Mouse (Mus musculus): ENCODE data around the gene Olfr1378. TPM values are rescaled to one million over a fixed set of nuclear protein-coding genes. Genes with fewer than 3 reads are reported as not detected.

Gene Olfr1378
- 0.53 TPM in 1 of 3 replicates, not detected in the others for total RNA-seq (2017)

DNA sequence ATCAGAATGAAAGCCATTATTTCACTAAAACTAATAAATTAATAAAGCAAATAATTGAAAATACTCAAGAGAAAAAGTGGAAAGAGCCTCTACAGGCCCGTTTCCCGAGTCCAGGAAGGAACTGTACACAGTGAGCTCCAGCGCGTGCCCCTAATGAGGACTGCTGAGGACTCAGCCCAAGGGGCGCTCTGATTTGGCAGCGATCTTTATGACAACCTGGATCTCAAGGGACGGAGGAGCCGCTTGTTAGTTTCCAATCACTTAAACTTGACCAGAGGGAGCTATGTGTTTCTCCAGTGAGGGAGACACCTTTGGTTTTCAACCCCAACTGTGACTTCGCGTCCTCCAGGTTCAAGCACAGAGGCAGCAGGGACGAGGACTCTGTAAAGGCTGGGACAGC lies at the start of gene Olfr1378:
TSS of gene Olfr1378 (plus strand) at position 301 of the 400 bp plus-strand sequence.
- no peak for ATAC-seq (replicated peaks; ENCODE audit: insufficient number of reproducible peaks, low FRiP score, low TSS enrichment, poor library complexity, severe bottlenecking)

DNA sequence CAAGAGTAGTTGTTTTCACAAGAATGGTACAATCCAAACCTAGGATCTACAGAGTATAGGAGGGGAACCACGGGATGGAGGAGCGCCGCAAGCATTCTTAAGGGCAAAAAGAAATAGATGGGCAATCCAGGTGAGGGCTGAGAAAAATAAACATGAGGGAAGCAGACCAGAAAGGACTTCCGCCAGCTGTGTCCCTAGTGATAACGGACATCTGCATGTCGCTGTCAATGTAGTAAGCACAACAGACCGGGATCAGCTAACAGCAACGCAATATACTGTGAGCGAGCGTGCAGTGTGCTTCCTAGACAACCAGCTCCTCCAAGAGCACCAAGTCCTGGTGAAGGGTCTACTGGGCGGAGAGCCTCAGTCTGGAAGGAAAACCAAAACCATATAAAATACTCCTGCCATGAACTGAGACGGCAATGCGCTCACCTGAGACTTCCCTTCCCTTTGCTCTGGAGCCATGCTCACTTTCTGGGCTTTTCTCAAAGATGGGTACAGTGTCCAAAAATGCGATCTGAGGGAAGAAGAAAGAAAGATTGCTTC lies 35.8 kb upstream of the Olfr1378 start:
- ATAC-seq (replicated peaks; ENCODE audit: insufficient number of reproducible peaks, low FRiP score, low TSS enrichment, poor library complexity, severe bottlenecking), result no peak

DNA sequence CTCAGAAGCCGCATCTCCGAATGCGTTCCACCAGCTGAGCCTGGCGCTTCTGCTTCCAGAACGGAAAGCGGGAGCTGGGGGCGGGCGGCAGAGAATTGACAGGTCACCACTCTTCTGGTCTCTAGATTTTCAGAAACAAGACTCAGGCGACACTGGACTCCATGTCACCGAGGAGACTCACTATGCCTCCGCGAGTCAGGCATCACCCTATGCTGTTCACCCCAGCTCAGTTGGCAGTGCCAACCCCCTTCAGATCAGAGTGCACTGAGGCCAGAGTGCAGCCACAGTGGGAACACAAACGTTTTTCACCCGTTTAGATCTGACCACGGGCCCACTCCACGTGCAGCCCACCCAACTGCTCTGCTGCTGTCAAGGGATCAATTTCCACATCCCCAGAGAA lies 35.3 kb upstream of the Olfr1378 start:
- 0 out of 2 replicates have a peak, but pooled peaks have one; percentile 9 for ATAC-seq (replicated peaks; ENCODE audit: insufficient number of reproducible peaks, low FRiP score, low TSS enrichment, poor library complexity, severe bottlenecking)

DNA sequence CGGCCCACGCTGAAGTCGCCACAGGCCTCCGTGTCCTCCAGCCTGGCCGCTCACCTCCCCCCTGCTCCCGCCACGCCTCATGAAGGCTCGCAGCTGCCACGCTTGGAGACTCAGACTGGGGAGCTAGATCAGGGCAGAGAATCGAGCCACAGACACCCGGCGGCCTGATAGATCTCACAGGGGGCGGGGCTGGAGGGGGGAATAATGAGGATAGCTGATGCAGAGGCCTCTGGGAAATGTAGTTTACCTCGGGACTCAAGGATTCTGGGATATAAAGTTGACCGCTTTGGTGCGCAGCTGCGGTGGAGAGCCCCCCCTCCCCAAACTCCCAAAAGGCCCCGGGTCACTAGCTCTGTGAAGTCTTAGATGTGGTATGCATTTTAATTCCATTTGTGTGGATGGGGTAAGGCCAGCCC lies 34.9 kb upstream of the Olfr1378 start, which contains the start of gene Zfp354b:
TSS of gene Zfp354b (minus strand) at position 183 of the 416 bp plus-strand sequence.
- no peak for ATAC-seq (replicated peaks; ENCODE audit: insufficient number of reproducible peaks, low FRiP score, low TSS enrichment, poor library complexity, severe bottlenecking)

DNA sequence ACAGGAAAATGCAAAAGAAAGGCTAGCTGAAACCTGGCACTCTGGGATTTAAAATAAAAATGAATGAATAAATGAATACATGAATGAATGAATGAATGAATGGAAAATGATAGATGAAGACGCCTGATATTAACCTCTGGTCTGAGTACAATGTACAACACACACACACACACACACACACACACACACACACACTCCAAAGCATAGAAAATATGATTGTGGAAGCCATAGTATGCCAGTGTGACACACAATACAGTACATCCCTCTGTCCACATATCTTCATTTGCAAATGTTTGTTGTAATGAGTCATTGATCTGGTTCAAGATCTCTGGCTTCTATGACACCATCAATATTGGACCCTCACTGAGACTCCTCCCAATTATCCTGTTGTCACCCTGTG lies 34.3 kb upstream of the Olfr1378 start:
- no peak for ATAC-seq (replicated peaks; ENCODE audit: insufficient number of reproducible peaks, low FRiP score, low TSS enrichment, poor library complexity, severe bottlenecking)

DNA sequence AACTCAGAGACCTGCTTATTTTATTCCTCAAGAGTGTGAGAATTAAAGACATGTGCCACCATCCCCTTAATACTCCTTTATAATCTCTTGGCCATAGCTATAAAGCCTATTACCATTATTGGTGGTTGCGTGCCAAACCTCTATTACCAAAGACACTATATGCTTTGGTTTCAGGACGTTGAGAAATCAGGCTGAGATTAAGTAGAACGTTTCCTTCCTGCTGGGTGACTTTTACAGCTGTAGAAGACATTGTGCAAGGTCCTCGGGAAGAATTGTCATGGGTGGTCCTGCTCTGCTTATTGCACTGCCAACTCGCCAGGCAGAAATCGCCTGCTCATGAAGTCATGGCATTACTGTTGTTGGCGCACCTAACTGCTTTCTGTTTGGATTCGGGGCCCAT lies 27.9 kb upstream of the Olfr1378 start:
- ATAC-seq (replicated peaks; ENCODE audit: insufficient number of reproducible peaks, low FRiP score, low TSS enrichment, poor library complexity, severe bottlenecking), result no peak

DNA sequence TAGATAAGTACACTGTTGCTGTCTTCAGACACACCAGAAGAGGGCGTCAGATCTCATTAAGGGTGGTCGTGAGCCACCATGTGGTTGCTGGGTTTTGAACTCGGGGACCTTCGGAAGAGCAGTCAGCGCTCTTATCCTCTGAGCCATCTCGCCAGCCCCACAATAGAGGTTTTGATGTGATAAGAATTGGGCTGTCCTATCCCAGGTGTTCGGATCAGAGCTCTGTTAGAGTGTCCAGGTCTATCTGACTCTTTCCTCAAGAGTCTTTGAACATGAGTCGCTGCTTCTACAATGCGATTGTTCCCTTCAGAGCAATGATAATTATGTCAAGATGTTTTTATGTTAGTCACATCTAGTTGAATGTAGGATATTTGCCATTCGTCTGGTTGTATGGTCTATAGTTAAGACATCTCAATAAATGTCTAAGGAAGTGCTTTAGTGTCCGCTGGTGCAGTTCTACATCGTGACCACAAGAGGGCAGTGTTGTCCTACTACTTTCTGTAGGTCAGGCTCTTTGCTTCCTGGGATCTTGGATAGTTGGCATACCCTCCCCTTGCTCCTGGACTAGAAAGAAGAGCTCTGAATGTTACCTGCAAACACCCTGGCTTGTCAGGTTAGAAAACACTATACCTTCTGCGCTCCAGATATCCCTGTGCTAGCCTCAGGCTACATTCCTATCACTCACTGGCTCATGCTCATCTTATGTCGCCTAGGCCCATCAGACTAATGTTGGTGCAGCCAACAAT lies 26.5 kb upstream of the Olfr1378 start:
- no peak for ATAC-seq (replicated peaks; ENCODE audit: insufficient number of reproducible peaks, low FRiP score, low TSS enrichment, poor library complexity, severe bottlenecking)

DNA sequence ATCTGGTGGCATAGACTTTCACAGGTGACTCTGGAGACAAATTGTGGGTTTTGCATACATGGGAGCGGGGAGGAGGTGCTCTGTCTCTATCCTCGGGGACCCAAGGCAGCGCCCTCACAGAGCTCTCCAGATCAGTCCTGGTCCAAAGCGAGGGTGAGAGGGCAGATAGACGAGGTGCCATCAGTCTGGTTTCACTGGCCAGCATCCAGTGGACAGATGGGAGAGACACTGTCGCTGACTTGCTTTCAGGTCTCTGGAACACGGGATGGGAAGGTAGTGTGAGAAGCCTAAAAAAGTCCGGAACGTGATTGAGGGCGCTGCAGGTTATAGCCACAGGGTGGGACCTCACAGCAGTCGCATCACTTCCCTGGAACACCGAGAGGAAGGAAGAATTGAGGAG lies 23.9 kb upstream of the Olfr1378 start:
- ATAC-seq (replicated peaks; ENCODE audit: insufficient number of reproducible peaks, low FRiP score, low TSS enrichment, poor library complexity, severe bottlenecking), result no peak

DNA sequence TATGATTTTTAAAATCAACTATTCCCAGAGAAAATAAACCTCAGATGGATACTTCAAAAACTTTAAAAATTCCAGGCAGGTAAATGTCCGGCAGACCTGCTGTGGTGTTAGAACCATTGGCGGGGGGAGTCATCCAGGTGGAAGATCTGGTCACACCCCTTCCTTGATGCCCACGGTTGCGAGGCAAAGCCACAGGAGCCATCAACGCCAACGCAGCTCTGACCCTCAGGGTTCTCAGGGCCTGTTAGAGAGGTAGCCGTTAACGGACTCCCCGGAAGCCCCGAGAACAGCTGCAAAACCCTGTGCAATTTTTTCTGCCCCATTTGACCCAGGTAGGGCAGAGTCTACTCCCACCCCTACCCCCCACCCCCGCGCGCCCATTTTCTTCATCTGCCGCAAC lies 22.8 kb upstream of the Olfr1378 start, which contains the start of gene 4933414I15Rik:
TSS of gene 4933414I15Rik (minus strand) at position 260 of the 400 bp plus-strand sequence.
- ATAC-seq (replicated peaks; ENCODE audit: insufficient number of reproducible peaks, low FRiP score, low TSS enrichment, poor library complexity, severe bottlenecking), result no peak

DNA sequence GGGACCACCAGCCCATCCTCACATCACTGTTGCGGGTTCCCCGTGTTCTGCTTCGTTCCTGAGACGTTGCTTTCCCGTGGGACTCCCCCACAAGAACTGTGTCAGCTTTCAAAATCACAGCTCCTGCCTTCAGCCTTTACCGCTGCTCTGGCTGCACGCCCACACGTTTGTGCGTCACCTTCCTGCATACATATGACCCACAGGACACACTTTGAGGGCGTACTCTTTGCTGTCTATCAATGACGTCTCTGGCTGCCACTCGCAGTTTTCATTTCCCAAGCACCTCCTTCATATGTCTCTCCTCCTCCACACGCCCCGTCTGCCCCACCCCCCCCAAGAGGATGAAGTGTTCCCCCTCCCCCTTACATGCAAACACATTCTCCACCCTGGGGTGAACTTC lies 14.0 kb upstream of the Olfr1378 start:
- no peak for ATAC-seq (replicated peaks; ENCODE audit: insufficient number of reproducible peaks, low FRiP score, low TSS enrichment, poor library complexity, severe bottlenecking)

DNA sequence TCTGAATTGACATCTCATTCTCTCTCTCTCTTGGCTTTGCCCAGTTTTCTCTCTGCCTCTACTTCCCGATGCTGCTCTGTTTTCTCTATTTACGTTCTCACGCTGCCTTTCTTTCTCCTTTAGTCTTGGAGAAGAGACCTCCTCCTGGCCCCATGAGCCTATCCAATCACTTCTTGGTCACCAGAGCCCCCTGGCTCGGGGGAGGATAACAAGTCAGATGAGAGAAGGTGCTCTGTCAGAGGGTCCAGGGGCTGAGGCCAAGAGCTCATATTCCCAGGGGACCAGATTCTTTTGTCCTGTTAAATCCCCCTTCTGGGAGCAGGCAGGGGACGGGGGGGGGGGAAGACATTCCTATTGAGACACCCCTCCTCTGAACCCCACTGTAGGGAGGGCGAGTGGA lies 12.7 kb upstream of the Olfr1378 start, which contains the start of gene Prop1:
TSS of gene Prop1 (minus strand) at position 101 of the 400 bp plus-strand sequence.
- ATAC-seq (replicated peaks; ENCODE audit: insufficient number of reproducible peaks, low FRiP score, low TSS enrichment, poor library complexity, severe bottlenecking), result no peak

DNA sequence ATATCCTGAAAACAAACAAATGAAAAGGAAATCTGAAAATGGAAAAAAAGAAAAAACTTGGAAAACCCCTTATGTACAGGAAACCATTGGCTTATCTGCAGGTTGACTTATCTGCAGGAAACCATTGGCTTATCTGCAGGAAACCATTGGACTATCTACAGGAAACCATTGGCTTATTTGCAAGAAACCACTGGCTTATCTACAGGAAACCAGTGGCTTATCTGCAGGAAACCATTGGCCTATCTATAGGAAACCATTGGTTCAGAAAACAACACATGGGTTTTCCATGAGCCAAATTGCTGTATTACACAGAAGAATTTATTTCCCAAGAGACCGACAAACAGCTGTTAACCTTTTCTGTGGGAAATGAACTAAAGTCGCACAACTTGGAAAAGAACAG lies 1.4 kb upstream of the Olfr1378 start:
- no peak for ATAC-seq (replicated peaks; ENCODE audit: insufficient number of reproducible peaks, low FRiP score, low TSS enrichment, poor library complexity, severe bottlenecking)

DNA sequence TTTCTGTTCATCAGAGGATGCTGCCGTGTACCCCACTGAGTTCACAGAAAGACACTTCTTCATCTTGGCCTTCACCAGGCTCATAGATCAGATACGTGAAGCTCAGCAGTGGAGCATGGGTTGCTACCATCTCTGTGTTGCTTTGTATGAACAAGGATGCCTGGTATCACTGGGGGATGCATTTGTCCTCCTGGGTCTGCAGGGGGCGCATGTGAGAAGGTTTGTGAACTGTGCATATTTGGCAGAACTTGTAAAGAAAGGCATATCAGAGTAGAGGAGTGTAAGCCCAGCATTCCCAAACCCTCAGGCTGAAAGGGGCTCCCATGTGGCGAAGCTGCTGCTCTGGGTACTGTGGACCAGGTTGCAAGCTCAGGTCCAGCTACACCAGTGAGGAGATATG lies 10.9 kb downstream of the Olfr1378 start:
- ATAC-seq (replicated peaks; ENCODE audit: insufficient number of reproducible peaks, low FRiP score, low TSS enrichment, poor library complexity, severe bottlenecking), result no peak

DNA sequence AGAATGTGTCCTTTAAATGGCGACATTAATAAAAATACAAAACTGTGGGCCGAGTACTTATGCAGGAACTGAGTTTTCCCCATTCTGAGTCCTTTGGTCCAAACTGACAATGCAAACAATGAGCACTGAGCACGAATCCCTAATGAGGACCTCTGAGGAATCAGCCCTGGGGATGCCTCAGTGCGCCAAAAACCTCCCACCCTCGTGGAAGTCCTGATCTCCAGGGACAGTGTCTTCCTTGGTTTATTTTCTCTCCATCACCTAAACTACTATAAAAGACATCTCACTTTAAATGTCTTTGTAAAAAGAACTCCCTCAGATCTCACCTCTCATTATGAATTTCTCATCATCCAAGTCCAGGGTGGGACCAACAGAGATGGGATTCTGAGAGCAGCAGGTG lies 15.3 kb downstream of the Olfr1378 start, which contains the start of gene Olfr1377:
TSS of gene Olfr1377 (plus strand) at position 301 of the 400 bp plus-strand sequence.
- ATAC-seq (replicated peaks; ENCODE audit: insufficient number of reproducible peaks, low FRiP score, low TSS enrichment, poor library complexity, severe bottlenecking), result no peak

DNA sequence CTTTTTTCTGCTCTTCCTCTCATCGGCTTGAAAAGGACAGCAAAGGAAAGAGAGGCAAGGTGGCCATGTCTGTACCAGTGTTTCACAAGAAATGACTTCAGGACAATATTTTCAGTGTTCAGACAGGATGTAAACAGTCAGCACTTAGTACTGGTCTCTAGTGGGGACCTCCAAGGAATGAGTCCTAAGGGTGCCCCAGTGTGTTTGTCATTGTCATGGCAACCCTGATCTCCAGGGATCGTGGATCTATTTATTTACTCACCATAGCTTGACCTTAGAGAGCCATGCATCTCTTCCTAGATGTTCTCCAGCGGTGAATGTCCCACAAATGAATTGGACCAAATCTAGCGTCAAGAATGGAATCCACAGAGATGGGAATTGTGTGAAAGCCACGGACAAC lies 37.0 kb downstream of the Olfr1378 start, which contains the start of gene Olfr51:
TSS of gene Olfr51 (plus strand) at position 301 of the 400 bp plus-strand sequence.
- ATAC-seq (replicated peaks; ENCODE audit: insufficient number of reproducible peaks, low FRiP score, low TSS enrichment, poor library complexity, severe bottlenecking), result no peak

DNA sequence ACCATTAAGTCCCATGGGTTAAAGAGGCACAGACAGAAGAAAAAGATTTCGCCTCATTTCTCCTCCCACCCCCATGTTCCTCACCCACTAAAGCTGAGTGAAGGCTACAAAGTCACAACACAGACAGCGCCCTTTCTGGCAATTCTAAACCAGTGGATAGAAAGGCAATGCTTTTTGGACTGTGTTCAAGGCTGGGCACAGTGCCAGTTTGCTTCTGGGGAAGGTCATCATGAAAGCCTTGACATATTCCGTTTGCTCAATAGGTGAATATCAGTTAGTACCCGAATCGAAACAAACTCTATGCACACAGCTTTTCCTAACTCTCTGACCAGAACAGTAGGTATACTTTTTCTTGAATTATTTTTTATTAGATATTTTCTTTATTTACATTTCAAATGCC lies 45.5 kb downstream of the Olfr1378 start:
- no peak for ATAC-seq (replicated peaks; ENCODE audit: insufficient number of reproducible peaks, low FRiP score, low TSS enrichment, poor library complexity, severe bottlenecking)

DNA sequence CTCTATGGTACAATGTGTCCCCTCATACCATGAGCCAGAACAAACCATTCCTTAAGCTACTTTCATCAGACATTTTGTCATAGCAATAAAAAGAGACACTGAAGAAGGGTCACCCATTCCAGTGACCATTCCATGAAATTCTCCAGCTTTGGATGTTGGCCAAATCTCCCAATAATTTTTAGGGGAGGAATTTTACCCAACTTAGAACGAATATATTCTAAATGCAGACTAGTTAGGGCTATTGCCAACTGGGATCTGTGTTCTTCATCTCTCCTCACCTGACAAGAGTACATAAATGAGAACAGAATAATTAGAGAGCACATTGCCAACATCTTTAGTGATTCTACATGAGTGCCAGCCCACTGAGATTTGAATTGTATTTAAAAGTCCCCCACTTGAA lies 47.6 kb downstream of the Olfr1378 start, which contains the start of gene Olfr54:
TSS of gene Olfr54 (plus strand) at position 301 of the 400 bp plus-strand sequence.
- no peak for ATAC-seq (replicated peaks; ENCODE audit: insufficient number of reproducible peaks, low FRiP score, low TSS enrichment, poor library complexity, severe bottlenecking)

DNA sequence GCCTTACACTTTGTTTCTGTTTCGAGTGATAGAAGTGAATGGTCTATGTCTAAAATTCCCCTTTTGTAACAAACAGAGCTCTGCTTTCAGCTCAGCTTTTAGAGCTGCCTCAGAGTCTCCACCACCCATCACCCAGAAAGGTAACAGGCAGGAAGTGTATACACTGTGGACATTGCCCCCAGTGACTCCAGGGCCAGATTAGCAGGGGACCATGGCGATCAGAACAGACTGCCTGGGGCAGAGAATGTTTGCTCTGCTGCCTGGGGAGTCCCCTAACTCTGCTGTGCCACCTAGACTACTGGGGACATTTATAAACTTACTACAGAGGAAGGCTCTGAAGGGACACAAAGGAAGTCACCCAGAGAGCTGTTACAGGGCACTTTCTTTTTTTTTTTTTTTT lies 50.0 kb downstream of the Olfr1378 start:
- ATAC-seq (replicated peaks; ENCODE audit: insufficient number of reproducible peaks, low FRiP score, low TSS enrichment, poor library complexity, severe bottlenecking), result no peak

Data from monocyte, adult 5-6 weeks (primary cell).